Mouse (Mus musculus) spleen, postnatal 4 days (tissue): ENCODE measurements around the gene Asap3.

Experiments used
- DNase-seq, 2 experiments: peaks; one replicate each; pipeline ENCODE4 v3.0.0; 2022; ENCODE audit warnings: low spot score in 2 of 2

Gene Asap3

GRCm38 (mm10) chr4:136206033-136206893, at the start of gene Asap3:
Asap3 (plus strand) TSS chr4:136206365.
- peak; percentile 93 to 96 for DNase-seq

GRCm38 (mm10) chr4:136158498-136158897, 47.7 kb upstream of the Asap3 start:
- DNase-seq = no peak

GRCm38 (mm10) chr4:136159802-136160397, 46.3 kb upstream of the Asap3 start:
- DNase-seq = peak; percentile 77 to 88

- DNase-seq = peak; percentile 89 to 98
Observed at GRCm38 (mm10) chr4:136163448-136163847, 42.7 kb upstream of the Asap3 start.

GRCm38 (mm10) chr4:136164981-136165380, 41.2 kb upstream of the Asap3 start:
- no peak for DNase-seq

GRCm38 (mm10) chr4:136167701-136168100, 38.5 kb upstream of the Asap3 start:
- no peak for DNase-seq

- DNase-seq = no peak
Observed at GRCm38 (mm10) chr4:136170401-136170800, 35.8 kb upstream of the Asap3 start.

- no peak for DNase-seq
Observed at GRCm38 (mm10) chr4:136171455-136171854, 34.7 kb upstream of the Asap3 start.

GRCm38 (mm10) chr4:136172011-136172541, 34.1 kb upstream of the Asap3 start, which contains the start of gene E2f2:
E2f2 (plus strand) TSS chr4:136172394.
- peak; percentile 81 to 89 for DNase-seq

GRCm38 (mm10) chr4:136172542-136173209, 33.5 kb upstream of the Asap3 start:
- DNase-seq = peak; percentile 81 to 92

- peak; percentile 58 to 80 for DNase-seq
Observed at GRCm38 (mm10) chr4:136173210-136173715, 32.9 kb upstream of the Asap3 start.

- DNase-seq = peak; percentile 94 to 95
Observed at GRCm38 (mm10) chr4:136174216-136175193, 31.7 kb upstream of the Asap3 start.

GRCm38 (mm10) chr4:136176022-136176552, 30.1 kb upstream of the Asap3 start:
- DNase-seq = no peak

GRCm38 (mm10) chr4:136177244-136177611, 28.9 kb upstream of the Asap3 start:
- peak; percentile 71 to 84 for DNase-seq

GRCm38 (mm10) chr4:136177612-136178474, 28.3 kb upstream of the Asap3 start:
- peak; percentile 97 to 98 for DNase-seq

- DNase-seq = peak in 1 of 2 experiments; percentile 81
Observed at GRCm38 (mm10) chr4:136178475-136178921, 27.7 kb upstream of the Asap3 start.

- DNase-seq = no peak
Observed at GRCm38 (mm10) chr4:136179456-136179855, 26.7 kb upstream of the Asap3 start.

GRCm38 (mm10) chr4:136179998-136180397, 26.2 kb upstream of the Asap3 start:
- DNase-seq = peak; percentile 95 to 99
